Mouse (Mus musculus): ENCODE measurements around the gene Rab11fip4.

DNA sequence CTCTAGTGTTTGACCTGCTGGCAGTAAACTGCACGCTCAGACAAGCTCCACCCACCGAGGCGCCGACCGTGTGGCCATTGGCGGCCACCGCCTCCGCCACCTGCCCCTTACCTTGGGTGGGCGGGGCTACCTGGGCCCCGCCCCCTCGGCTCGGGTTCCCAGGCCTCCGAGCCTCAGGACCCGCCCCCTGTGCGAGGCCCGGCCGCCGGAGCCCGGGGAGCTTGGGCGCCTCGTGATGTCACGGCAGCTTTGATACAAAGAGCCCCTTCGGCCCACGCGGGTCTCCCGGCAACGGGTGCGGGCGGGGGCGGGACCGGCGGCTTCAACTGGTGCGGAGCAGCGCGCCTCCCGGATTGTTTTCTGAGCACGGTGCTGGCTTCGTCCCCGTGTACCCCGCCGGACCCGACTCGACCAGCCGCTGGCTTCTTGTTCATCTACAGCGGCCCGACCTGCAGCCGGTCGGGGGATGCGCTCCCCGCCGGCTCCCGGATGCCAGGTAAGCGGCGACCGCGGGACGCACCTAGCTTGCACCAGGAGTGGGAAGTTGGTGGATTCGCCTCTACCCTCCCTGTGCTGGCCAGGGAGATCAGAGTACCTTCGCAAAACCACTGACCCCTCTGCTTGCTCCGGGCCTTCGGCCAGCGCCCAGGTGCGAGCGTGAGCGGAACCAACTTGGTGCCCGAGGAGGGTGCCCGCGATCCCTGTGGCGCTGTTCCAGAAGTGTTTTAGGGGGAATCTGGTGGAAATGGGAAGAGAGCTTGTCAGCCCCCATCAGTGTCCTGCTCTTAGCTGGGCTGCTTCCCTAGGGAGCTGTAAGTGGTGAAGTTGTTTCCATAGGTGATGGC, 69.6 kb downstream of the Rab11fip4 start:
- no peak for TF ChIP-seq CTCF (IDR thresholded peaks at IDR 0.05; ENCODE audit: low read depth)
- TF ChIP-seq EP300 (IDR thresholded peaks at IDR 0.05; ENCODE audit: low read depth) = no peak
